Mouse (Mus musculus): ENCODE measurements around the gene Ttc28. TPM values are rescaled to one million over a fixed set of nuclear protein-coding genes. Genes with fewer than 3 reads are reported as not detected.
A peak's percentile ranks its signal among the peaks of the same experiment; 100 is the strongest.

The Ttc28 gene
- polyA plus RNA-seq, 1 experiment from 2014 or later = 2.3 TPM

DNA sequence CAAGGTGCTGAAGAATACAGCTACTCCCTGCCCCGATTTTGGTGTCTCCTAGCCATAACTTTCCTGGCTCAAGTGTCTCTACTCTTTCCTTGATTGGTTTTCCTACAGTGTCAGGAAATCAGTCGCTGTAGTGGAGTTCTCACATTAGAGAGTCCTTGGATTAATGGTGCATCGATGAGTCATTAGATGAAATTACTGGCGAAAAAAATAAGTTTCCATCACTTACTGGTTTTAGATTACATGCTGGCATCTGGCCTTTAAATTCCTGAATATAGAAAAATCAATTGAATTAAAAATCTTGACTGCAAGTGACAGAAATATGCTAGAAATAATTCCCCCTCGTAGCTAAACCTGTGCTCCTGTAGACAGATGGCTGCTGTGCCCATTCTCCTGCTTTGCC, 168.4 kb downstream of the Ttc28 start:
- no peak for DNase-seq (ENCODE audit: low spot score)

DNA sequence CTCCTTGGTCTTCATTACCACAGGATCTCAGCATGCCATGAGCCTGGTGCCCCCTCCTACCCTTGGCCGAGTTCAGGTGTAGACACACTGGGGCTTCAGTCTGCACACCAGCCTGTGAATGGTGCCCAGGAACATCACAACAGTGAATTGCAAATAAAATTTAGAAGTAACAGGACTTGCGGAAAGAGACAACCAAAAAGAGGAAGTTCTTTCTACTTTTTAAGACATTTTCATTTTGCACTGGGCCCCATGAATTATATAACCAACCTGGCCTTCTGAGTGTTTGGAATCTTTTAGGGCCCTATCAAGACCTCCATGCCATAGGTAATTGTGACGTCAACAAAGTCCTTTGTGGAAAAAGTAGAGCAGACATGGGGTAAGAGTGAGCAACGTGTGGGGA, 170.0 kb downstream of the Ttc28 start:
- DNase-seq (ENCODE audit: low spot score) = no peak

DNA sequence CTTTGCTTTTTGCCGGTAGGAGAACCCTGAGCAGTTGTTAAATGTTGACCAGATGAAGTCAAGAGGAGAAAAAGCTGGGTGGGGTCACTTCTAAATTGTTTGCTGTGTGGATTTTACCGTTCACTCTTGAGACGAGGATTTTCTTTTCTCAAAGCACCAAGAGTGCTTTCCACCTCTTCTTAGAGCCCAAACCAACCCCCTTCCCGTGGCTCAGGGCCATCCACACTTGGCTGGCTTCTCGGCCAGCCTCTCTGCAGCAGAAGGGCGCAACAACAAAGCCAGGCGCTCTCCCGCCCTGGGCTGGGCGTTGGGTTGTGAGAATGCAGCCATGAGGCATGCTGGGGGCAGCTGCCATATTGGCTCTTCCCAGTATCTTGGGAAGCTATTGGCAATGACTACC, 170.5 kb downstream of the Ttc28 start:
- no peak for DNase-seq (ENCODE audit: low spot score)

DNA sequence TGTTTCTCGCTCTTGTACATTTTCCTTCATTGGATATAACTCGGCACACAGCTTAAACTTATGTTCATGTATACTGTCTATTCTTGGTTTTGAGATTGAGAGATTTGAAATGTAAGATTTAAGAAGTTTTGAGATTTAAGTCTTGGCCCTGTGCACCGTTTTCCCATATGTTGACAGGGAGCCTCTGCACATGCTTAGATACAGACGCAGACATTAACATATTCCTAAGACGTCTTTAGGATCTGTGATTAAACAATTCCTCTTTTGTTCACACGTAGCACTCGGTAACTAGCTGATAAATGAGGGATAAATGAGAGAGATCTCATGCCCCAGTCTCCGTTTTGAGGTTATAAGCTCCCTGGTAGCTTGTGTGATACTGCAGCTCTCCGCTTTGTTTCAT, 174.8 kb downstream of the Ttc28 start:
- no peak for DNase-seq (ENCODE audit: low spot score)

DNA sequence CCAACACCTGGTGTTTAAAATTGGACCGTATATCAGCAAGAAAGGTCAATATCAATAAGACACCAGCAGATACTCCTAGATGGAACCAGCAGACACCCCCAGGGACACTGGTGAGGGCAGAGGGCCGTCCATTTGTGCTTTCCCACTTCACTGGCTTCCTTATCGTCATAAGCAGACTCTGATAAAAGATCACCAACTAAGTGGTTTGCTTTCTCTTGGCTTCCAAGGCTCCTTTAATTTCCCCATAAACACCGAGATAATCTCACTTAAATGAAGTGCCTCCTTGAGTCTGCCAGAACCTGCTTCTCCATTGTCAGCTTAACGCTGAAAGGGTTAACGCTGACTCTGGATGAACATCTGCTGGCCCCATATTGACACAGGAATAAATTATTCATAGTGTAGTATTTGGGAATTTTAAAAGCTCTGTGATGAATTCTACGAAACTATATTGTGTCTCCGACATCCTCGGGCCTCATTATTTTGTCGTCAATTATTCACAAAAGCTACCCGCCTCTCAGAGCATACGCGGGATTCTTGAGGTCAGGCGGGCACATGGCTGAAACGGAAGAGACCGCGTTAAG, 175.3 kb downstream of the Ttc28 start:
- no peak for DNase-seq (ENCODE audit: low spot score)

DNA sequence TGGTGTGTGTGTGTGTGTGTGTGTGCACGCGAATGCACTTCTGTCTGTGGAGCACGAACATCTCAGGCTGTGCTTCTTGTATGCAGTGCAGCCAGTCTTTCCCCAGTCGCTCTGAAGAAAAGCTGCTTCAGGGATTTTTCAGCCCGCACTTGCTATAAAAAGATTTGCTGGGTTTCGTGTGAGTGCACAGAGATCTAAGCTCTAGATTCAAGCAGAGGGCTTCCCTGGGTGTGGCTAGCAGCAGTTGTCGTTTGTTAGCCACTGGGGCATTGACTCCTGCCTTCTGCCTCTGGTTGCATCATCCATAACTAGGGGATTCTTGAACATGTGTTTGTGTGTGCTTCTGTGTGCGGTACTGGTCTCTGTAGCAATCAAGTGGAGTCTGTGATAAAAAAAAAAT, 175.9 kb downstream of the Ttc28 start:
- no peak for DNase-seq (ENCODE audit: low spot score)

DNA sequence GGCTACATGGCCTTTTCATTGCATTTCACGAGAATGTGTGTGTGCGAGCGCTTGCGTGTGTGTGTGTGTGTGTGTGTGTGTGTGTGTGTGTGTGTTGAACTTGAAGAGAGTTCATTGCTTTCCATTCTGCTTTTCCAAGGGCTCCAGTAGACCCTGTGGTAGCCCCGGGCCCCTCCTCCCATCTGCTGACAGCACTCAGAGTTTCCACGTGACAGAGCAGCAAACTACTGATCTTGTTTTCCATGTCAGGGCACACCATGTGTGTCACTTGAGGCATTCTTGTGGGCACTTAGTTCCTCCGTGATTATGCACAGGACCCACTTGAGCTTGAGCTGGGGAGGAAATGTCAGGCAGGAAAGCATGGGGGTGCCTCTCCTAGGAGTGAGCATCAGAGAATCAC, 177.5 kb downstream of the Ttc28 start:
- no peak for DNase-seq (ENCODE audit: low spot score)

DNA sequence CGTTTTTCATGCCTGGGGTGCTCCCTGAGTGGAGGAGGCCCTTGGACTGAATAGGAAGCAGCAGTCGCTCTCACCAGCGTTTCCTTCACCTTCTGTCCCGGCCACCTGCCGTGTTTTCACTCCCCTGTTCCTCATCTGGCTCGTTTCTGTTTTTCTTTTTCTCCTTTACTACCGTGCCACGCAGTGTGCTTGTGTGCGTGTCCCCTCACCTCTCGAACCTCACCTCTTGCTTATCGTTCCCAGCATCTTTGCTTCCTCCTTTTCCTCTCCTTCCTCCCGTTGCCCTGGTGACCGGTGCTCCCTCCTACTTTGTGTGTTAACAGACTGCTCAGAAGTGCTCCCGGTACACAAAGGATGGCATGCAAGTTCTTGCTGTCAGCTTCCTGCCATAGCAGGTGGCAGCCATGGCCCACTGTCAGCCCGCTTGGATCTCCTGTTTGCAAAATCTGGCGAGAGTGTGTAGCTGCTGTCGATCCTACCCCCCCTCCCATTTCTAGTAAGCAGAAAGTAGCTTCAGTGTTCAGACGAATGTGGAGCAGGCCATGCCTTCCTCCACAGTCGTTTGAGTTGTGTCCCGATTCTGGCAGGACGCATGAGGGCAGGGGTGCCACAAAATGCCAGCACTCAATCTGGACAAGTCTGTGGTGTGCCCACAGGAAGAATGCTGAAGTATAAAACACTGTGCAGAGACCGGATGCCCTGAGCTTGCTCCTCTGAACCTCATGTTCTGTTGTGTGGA, 179.0 kb downstream of the Ttc28 start:
- DNase-seq (ENCODE audit: low spot score) = peak; percentile 51

DNA sequence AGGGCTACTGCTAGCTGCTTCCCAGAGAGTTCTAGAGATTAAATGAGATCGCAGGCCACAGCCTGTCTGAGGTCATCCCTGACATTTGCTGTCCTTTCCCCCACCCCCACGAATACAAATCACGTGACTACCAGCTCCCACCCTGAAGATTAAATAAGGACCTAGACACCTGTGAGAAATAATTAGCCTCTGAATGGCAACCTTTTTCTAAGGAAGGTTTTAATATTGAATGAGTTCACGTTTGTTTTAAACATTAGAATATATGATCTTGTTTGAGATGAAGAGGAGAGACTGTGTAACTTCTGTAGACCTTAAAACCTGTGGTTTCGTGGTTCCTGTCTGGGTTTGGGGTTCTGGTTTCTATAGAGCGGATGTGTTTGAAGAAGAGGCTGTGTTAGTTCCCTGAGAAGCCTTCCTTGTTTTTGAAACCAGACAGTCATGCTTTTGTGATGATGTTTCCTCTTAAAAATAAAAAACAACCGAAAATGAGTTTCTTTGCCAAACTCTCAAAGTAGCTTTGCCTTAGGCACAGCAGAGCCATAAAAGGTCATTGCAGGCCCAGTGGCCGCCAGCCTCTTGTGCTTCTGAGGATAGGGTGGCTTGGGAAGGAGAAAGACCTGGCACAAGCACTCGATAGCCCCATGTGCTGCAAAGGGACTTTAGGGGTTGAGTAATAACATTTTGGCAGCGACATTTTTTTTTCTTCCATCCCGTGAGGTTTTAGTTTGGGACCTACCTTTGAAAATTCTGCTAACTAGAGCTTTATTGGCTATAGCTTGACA, 179.7 kb downstream of the Ttc28 start:
- DNase-seq (ENCODE audit: low spot score) = peak; percentile 62

DNA sequence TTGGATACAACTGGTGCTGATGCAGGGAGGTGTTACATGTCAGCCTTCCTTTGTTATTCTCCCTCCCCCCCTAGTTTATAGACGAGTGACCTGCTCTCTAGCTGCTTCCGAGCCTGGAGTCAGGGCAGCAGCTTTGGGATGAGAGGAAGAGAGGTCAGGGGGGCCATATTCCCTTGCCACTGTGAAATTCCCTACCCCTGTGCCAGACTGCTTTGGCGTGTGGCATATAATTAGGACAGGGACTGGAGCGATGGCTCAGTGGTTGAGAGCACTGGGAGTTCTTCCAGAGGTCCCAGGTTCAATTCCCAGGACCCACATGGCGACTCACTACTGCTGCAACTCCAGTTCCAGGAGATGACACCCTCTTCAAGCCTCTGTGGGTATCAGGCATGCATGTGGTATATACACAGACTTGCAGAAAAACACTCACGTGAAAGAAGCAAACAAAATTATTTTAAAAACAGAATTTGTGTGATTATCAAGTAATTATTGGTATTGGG, 180.7 kb downstream of the Ttc28 start:
- no peak for DNase-seq (ENCODE audit: low spot score)

DNA sequence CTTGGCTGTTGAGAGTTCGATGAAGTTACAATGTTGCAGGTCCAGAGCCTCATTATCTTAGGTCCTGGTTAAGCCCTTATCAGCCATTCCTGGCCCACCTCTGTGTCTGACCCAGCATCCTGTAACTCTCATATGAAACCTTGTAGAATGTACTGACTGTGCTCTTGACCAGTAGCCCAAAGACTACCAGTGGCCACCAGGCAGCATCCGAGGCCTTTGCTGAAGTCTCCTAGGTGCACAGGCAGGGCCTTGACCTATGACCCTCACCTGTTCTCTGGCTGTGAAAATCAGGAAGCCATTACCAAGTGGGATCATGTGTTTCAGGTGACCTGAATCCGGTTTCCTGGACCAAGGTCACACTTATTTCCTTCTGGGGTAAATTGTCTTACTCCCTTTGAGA, 183.6 kb downstream of the Ttc28 start:
- DNase-seq (ENCODE audit: low spot score) = no peak

DNA sequence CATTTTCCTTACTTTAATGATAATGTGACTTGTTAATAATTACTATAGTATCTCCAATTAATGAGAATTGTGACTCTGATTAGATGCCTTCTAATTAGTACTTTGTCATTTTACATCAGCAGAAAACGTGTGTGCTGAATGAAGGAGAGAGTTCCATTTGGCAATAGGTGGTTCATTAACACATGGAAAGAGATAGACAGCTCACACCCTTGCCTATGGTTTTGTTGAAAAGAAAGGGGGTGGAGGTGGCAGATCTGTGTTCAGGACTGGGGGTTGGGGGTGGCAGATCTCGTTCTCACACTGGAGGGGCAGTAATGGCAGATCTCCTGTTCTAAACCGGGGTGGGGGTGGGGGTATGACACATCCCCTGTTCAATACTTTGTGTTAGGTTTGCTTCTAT, 184.4 kb downstream of the Ttc28 start:
- no peak for DNase-seq (ENCODE audit: low spot score)

DNA sequence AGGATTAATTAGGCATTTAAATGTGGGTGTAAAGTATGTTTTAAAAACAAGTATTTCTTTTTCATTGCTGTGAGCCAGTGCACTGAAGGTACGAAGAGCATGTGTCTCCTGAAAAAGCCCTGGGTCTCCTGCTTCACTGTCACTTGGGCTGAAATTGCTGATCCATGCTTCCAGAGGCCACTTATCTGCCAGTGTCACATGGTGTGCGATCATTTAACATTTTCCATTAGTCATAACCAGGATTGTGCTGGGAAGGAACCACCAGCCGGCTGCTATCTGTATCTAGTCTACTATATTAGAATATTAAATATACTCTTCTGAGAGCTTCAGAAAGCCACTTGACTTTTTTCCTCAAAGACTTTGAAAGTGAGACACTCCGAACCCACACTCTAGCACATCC, 186.2 kb downstream of the Ttc28 start:
- no peak for DNase-seq (ENCODE audit: low spot score)

DNA sequence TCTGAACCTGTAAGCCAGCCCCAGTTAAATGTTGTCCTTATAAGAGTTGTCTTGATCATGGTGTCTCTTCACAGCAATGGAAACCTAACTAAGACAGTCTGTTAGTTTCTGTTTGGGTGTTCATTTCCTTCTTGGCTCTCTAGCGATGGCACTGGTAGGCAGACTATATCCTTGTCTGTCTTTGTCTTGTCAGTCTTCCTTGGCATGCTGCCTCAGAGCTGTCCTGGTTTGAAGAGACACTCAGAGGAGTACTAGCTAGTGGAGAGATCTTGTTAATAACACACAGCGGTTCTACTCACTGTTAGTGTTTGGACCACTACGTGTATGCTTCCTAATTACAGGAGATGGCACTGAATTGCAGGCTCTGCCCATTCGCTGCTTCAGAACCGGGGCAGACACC, 189.9 kb downstream of the Ttc28 start:
- DNase-seq (ENCODE audit: low spot score) = no peak

DNA sequence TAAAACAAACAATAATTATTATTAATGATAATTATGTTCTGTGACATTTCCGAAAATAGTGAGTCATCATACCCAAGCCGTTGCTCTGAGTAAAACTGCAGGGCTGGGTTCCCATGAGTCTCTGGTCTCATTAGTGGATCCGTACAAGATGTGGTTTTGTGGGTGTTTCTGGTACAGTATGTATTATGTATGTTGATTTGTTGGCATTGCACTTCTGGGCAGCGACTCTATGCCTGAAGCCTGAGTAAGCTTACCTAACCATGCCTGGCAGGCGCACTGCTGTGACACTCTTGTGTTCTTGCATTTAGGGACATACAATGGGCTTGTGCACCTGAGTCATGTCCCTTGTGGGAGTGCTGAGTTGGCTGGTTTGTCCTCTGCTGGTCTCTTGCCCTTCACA, 190.3 kb downstream of the Ttc28 start:
- DNase-seq (ENCODE audit: low spot score) = no peak

DNA sequence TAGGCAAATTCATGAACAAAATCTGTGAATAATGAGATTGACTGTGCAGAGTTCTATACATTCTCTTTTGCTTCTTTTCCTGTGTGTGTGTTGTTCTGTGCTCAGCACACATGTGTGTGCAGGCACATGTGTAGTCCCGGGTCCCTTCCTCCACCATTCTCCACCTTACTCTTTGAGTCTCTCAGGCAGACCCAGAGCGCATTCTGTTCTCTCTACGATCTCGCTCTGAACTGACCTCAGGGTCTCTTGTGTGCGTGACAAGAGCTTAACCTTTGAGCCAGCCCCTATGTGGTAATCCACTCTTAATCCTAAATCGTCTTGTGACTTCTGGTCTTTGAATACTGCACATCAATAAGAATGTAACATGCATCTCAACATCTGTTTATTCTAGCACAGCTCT, 190.8 kb downstream of the Ttc28 start:
- no peak for DNase-seq (ENCODE audit: low spot score)

DNA sequence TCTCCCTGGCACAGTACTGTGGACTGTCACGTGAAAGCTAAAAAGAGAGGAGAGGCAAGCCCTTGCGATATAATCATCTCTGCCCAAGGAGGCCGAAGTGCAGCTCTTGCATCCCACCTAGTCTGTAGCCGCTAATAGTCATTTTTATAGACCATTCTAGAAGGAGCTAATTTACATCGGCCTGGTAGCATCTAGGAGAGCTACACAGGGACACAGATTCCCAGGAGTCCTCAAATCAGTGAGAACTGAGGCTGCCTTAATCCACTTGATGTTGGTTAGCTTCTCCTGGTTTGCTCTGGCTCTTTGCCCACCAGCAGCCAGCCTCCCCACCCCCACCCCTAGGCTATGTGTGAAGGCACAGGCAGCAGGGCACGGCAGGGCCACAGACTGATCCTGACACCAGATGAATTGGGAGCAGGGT, 193.7 kb downstream of the Ttc28 start:
- DNase-seq (ENCODE audit: low spot score) = no peak

DNA sequence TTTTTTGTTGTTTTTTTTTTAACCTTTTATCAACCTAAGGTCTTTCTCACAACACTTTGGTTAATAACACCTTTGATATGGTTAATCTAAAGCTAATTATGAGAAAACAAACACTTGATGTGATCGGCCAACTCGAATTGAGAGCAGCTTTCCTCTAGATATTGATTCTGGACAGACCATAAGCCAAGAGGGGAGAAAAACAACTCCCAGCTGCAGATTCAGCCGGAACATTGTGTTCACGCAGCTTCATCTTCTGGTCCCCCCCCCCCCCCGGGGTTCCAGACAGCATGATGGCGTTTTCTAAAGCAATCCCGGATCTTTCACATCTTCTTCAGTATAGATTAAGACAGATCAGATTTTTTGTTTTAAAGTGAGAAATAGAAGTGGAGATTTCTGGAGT, 194.4 kb downstream of the Ttc28 start:
- DNase-seq (ENCODE audit: low spot score) = no peak

DNA sequence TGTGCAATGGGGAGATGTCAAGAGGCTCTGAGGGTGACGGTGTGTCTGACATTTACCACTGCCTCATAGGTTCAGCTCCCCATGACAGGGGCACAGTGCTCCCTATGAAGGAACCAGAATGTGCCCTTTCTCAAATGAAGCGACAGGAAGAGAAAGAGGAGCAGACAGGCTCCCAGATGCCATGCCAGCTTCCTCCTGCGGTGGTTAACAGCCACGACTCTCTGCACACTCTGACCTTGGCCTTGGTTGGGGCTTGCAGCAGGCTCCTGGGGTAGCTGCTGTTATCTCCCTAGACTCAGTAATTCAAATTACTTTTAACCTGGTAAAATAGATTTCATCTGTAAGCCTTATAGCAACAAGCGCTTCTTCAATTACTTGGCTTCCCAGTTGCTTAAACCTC, 196.2 kb downstream of the Ttc28 start:
- no peak for DNase-seq (ENCODE audit: low spot score)

DNA sequence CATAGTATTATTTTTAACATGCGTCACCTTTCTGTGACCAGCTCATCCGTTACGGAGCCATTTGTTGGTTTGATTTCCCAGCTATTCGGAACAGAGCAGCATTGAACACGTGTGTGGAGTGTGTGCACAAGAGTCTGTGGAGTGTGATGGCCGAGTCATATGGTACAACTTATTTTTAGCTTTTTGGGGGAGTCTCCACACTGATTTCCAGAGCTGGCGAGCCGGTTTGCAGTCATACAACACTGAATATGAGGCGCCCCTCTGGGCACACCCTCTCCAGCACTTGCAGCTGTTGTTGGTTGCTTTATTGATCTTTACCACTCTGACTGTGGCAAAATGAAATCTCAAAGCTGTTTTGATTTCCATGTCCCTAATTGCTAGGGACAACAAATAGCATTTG, 197.7 kb downstream of the Ttc28 start:
- DNase-seq (ENCODE audit: low spot score) = no peak

DNA sequence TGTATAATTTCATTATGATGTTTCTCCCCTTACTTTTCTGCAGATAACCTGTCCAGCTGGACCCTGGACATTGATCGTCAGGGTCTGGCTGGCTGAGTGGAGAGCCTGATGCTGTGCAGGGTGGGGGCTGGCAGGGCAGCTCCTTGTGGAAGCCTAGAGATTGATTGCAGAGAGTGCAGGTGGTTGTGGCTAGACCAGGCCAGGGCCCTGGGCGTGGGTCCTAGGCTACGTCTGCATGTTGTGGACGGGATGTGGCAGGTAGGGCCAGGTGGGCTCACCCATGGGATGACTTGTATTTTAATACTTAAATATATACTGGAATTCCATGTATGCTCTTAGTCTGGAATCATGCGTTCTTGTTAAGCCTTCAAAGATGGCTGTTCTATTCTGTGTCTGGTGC, 201.0 kb downstream of the Ttc28 start:
- no peak for DNase-seq (ENCODE audit: low spot score)

DNA sequence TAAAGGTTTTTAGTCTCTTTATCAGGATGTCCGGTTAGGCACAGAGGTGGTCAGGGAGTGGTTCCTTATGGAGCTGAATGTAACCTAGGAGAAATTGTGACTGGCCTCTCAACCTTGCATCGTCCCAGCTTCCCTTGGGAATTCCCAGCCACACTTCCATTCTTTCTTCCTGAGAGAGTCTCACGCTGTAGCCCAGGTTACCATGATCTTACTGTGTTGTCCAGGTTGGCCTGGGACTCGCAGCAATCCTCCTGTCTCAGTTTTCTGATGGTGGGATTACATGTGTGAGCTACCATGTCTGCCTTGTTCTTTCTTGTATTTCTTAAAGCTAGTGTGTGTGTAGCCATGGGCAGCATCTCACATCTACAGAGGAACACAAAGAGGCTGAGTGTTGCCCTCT, 206.2 kb downstream of the Ttc28 start:
- DNase-seq (ENCODE audit: low spot score) = no peak

DNA sequence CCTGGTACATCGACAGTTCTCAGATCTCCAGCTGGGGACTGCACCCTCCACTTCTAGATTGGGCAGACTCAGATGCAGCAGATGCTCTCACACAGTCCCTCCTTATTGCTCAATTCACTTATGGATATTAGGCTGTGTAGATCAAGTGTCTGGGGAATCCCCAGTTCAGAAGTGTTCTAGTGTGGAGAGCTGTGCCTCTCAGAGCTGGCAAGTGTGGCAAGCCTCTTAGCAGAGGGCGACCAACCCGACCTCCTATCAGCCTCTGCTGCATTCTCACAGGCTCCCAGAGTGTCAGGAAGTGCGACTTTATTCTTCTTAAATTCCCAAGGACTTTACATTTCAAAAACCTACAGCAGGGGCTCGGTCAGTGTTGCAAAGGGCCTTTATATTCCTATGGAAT, 217.1 kb downstream of the Ttc28 start:
- DNase-seq (ENCODE audit: low spot score) = no peak
